Mouse (Mus musculus) cerebellum, adult 11 months (tissue): Measurements from ENCODE around the gene Tenm2.
A peak's percentile ranks its signal among the peaks of the same experiment; 100 is the strongest.

Experiments used
- DNase-seq: peaks from one replicate; pipeline ENCODE4 v3.0.0; 2022

The Tenm2 gene

DNA sequence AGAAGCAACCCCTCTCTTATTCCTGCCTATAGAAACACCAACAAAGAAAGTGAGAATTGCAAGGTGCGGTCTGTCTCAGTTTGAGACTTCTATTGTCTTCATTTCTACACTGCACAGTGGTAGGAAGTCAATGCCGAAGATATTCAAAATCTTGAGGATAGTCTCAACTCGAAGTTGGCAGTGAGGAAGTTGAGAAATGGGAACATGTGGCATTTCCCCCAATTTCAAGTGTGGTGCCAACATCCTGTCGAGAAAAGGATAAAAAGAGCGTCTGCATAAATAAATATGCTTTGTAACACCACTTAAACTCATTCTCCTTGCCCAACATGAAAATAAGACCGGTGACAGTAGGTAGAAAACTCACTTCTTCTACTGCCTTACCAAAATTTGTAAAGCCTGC lies 898.7 kb downstream of the Tenm2 start:
- no peak for DNase-seq

DNA sequence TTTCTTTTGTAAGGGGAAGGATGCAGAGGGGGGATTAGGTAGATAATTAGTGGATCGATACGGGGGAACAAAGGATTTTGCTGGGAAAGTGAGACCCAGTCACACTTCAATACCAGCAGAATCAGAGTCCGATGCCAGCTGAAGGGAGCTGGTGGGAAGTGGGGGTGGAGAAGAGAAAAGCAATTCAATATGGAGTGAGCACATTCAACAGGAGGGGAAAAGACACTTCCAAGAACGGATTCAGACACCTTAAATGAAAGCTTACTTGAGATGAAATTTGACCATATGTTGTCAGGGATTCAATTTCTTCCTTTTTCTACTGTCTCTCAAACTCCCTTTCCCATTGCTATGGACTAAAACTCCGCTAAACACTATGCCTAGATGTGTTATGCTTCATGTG lies 900.6 kb downstream of the Tenm2 start:
- no peak for DNase-seq

DNA sequence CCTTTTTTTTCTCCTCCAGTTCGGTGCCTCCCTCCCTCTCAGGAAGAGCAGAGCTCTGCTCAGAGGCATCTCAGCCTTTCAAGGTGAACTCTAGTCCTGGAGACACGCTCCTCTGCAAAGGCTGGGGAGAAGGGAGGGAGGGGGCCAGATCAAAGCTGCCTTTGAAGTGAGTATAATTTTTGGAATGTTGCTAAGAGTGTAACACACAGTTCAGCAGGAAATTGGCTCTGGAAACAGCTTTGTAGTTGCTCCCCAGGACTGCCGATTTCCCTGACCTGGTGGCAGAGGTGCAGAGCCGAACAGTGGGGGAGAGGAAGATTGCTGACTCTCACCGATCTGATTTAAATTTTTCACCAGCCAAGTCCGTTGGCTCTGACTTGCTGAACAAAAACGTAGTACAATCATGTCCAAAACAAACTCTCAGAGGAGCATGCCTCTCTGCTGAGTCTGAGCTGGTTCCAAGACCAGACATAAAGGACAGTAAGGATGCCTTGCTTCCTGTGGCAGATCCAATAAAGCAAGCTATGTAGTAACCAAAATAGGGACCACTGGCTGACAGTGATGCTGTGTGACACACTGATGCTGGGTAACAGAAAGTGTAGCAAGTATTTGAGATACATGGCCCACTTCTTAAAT lies 901.5 kb downstream of the Tenm2 start:
- DNase-seq, result no peak

DNA sequence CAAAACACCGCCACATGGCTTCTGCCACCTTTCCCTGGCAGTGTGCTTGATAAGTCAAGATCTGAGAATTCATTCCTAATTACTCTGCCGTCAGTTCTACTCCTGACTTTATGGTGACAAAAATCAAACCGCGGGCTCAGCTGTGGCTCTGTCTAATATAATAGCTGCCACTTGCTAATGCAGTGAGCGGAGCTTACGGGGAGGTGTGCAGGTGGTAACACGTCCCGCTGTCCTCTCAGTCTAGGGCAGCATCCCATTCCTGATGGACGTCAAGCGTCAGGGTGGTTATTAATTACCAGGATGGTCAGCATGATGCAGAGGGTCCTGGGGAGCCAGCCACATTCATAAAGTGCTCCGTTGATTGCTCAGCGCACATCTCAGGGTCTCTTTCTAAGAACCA lies 903.5 kb downstream of the Tenm2 start:
- DNase-seq, result no peak

DNA sequence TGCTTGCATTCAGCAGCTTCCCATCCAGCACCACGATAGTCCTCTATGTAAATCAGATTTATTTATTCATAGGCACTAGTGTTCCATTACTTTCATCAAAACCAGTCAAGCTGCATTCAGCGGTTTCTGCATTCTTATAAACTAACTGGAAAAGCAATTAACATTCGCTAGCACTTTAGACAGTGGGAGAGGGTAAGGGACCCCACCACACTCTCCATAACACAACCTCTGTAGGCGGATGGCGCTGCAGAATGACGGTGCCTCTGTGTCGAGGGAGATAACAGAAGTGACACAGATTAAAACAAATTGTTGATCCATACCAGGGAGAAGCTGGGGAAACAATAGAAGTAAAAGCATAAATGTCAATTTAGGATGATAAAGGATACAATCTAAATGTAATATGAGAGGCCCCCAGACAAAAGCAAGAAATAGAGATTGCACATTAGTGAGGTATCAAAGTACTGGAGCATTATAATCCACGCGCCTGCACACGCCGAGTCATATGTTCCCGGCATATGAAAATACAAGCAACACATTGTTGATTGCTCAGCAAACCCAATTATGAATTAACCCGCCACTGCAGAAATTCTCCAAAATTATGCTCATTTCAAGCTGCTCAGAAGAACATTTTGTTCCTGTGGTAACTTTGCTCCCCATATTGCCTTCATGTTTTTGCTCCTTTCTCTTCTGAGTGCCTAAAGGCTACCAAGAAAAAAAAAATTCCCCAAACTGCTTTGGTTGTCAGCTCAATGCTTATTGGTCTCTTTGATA lies 904.2 kb downstream of the Tenm2 start:
- DNase-seq, result no peak

DNA sequence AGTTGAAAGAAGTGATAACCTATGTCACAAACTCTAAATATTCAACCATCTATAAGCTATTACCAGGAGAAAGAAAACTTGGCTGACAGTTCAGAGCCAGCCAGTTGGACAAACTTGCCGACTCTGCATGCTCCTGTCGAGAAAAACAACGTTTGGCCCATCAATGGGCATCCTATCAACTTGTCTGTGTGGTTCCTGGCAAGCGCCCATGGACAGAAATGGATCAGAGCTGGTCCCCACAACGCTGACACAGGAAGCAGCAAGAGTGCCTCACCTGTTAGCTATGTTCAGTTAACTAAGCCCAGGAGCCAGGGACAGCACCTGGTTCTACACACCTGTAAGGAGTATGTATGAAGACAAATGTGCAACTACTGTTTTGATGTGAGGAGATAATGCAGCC lies 908.5 kb downstream of the Tenm2 start:
- DNase-seq, result peak; percentile 57

DNA sequence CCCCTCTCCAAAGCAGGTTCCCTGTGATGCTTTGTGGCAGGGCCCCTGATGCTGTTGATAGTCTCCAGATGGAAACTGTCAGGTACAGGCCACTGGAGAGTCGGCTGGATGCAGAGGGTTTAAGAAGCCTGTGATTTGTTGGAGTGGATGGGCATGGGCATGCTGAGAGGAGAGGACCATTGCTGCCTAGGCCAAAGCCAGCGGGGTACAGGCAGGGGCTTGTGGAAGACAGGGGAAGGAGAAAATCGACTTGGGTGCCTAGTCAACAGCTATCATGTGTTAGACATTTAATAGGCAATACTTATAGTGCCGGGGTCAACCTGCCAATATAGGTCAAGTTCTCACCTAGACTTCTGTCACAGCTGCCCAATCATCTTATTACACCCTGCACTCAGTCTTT lies 926.4 kb downstream of the Tenm2 start:
- DNase-seq, result no peak

DNA sequence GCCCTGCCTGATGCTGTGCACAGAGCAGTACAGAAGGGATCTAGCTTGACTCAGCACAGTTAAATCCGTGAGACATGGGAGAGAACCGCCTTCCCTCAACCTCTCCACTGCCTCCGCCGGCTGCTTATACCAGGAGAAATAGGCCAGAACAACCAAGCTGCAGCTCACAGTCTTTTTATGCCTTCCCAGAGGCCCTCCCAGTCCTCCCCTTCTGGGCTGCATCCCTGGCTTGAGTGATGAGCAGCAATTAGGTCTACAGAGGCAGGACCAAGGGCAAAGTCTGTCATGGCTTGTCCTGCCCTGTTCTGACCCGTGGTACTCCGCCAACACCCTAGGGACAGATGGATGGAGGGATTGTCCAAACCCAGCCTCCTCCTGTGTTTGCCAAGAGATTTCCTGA lies 928.5 kb downstream of the Tenm2 start:
- no peak for DNase-seq

DNA sequence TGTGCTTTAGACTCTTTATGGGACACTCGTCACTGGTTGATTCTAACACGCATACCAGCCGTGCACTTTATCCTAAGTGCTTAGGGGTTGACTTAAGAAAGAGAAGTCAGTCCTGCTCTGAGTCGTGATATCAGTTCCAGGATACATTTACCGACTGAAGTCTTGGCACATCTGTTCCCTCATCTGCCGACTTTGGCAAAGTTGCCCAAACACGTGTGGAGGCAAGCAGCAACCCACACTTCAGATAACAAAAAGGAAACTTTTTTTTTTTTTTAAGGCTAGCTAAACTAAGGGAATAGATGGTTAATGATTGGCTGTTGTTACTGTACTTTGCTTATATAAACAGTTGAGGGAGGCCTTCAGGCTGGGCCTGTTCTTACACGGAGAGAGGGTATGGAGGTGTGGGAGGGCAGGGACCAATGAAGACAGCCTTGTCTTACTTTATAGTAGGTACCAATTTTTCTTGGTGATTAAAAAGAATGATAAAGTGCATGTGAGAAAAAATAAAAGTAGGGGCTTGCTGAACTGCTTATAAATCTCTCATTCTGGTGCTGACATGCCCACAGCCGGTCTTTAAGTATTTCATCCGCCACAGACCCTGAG lies 930.3 kb downstream of the Tenm2 start:
- DNase-seq, result no peak

DNA sequence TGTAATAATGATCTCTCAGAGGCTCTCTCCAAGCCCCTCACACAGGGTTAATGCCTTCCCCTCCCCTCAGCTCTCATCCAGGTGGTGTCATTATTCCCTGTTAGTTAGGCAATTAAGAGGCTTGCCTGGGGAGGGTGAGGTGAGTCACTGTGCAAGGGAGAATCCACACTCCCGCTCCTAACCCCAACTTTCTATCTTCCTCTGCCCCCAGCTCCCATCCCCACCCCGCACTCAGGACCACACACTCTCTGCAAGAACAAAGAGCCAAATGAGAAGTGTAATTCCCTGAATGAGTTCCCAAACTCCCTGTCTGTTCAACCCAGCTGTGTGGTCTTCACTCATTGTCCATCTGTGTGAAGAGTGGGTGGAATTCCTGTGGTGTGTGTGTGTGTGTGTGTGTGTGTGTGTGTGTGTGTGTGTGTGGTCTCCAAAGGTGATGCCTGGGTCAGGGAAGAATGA lies 932.8 kb downstream of the Tenm2 start:
- DNase-seq, result no peak

DNA sequence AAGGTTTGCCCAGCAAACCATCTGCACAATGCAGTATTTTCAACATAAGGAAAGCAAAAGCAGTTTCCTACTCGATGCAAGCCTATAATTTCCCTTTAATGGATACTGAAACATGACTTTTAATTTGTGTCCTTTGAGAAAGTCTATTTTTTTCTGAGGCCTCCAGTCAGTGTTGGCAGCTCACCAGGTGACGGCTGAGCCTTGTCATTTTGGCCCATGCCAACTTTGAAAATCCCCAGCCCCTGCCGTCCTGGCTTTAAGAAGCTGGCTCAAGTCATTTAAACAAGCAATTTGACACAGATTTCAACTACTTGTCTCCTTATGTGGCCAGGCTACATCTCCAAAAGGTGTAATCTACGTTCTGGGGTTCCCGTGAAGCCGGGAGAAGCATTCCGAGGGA lies 933.7 kb downstream of the Tenm2 start:
- no peak for DNase-seq

DNA sequence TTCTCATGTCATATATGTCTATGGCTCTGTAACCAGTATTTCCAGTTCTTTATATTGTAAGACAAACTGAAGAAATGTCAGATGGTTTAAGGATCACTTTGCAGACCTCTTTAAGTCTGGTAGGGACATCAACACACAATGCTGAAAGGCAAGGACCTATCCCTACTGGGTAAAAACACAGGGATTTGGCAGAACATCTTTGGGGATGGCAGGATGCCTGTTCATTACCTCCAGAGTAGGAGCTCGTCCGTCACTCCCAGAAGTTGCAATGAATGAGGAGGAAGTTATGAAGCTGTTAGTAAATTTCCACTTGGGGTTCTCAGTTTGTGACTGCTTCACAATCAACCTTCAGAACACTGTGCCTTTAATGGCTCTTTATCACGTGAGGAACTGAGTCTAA lies 939.2 kb downstream of the Tenm2 start:
- DNase-seq, result no peak

DNA sequence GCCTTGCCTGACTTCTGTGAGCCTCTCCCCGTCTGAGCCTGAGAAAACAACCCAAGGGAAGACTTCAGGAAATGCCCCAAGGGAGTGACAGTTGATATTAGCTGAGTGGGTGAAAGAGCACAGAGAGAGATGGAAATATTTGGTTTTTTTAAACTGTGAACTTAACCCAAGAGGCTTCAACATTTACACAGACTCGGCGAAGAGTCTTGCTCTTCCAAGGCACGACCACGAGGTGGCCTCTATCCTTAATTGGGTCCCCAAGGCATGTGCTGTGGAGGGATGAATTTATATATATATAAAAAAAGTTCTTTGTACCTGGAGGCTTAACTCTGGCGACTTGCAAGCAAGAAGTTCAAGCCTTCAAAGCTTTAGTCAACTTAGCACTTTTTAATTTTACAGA lies 943.6 kb downstream of the Tenm2 start:
- no peak for DNase-seq

DNA sequence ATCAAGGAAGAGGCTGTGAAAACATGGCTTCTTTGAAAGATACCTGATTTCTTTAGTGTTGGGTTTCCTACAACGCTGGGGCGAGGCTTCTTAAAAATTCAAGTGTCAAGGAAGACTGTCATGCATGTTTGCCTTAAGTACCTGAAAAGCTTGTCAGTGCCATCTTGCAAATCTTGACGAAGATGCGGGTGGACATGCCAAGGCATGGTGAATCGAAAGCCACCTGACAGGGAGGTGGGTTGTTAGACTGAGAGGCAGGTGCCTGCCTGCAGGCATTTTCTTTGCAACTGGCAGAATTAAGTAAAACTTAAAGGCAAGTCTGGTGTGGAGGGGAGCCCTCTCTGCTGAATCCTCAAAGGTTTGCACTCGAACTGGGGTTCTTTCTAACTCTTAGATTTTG lies 949.5 kb downstream of the Tenm2 start:
- no peak for DNase-seq

DNA sequence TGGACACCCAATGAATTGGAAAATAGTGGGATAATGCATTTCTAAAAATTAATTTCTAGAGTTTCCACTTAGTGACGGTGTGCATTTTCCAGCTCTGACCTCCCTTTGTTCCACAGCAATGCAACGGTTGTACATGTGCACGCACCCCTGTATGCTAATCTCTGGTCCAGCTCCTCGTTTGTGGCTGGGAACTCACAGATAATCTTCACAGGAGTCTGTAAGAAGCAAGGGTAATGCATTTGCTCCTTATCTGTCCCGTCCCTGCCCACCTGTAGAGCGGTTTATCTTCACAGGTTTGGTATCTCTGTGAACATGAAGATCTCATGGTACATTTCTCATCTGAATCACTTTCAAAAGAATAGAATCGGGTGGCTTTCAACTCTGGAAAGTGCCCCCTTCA lies 955.2 kb downstream of the Tenm2 start:
- no peak for DNase-seq

DNA sequence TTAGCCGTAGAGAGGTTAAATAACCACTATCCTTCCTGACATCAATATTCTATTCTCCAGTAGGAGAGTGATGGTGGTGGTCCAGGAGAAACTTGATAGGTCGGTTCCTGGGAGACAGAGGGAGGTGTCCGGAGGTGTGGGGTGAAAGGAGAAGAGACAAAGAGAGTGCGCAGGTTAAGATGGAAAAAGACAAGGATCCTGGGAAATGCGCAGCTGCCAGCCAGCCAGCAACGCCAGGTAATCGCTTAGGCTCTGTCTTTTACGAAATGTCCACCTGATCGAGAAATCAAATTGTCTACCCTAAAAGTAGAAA lies 957.9 kb downstream of the Tenm2 start:
- DNase-seq, result no peak

DNA sequence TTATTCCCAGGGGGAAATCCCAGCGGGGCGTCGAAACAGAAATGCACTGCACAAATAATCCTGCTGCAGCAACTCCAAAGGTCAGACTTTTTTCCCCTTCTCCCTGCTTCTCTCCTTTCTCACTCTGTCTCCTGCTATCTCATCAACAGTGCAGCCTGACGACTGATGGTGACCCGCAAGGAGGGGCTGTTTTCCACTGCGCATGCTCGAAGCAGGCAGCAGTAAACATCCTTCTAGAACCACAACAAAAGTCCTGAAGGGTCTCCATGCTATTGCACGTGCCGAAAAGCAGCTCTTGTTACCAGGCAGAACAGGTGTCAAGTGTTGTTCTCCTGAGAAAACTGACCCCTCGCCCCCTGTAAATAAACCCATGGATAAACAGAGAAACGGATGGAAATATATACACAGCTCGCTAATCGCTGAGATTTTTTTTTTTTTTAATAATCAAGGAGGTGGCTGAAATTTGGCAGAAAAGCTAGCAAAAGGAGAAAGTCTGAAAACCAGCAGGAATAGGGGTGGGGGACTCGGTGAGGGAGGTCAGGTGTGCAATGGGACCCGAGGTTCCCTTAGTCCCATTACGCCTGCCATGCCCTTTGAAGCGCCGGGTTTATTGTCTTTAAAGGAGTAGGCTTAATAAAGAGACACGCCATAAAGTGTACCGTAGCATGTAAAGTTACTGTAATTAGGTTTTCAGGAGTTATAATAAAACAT lies 958.4 kb downstream of the Tenm2 start:
- no peak for DNase-seq

DNA sequence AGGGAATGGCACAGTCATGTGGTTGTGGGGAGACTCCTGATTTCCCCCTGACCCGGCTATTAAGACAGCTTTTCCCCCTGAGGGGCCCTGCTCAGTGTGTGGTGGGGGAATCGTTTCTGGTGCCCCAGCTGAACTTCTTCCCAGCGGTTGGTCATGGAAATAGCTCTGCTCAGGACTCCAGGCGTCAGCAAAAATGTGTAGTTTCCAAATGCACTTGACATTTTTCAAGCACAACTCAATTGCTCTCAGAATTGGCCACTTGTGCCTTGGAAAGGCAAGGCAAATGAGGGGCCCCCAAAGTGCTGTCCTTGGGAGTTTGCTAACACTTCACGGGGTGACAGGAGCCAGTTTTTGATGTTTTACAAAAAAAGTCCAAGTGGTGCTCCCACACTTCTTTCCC lies 959.7 kb downstream of the Tenm2 start:
- DNase-seq, result no peak

DNA sequence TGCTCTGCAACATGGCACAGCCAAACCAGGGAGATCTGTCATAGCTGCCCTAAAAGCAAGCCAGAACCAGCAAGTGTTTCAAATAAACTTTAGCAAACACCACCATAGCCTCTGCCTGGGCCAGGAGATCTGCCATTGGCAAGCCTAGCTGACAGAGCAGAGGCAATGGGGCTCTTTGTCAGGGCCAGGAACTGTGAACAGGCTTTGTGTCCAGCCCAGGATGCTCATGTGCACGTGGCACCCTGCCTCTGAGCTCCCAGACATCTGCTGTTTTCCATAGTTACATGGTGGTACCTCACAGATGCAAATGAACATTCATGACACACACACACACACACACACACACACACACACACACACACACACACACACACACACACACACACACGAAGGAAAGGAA lies 963.6 kb downstream of the Tenm2 start:
- DNase-seq, result no peak

DNA sequence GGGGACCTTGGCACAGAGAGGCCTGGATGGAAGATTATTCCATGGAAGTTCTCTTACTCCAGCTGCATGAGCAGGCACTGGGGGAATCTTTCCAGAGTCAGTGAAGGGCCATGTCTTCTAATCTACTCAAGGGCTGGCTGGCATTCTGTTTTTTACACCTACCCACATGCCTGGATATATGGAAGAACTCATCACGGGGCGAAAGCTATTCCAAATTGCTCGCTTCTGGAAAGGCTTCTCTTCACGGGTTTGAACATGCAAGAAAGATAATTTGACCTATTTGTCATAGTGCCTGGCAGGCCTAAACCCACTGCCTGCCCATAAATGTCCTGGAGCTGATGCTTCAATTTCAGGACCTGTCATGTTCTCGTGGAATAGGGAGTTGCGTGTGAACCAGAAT lies 965.8 kb downstream of the Tenm2 start:
- DNase-seq, result no peak

DNA sequence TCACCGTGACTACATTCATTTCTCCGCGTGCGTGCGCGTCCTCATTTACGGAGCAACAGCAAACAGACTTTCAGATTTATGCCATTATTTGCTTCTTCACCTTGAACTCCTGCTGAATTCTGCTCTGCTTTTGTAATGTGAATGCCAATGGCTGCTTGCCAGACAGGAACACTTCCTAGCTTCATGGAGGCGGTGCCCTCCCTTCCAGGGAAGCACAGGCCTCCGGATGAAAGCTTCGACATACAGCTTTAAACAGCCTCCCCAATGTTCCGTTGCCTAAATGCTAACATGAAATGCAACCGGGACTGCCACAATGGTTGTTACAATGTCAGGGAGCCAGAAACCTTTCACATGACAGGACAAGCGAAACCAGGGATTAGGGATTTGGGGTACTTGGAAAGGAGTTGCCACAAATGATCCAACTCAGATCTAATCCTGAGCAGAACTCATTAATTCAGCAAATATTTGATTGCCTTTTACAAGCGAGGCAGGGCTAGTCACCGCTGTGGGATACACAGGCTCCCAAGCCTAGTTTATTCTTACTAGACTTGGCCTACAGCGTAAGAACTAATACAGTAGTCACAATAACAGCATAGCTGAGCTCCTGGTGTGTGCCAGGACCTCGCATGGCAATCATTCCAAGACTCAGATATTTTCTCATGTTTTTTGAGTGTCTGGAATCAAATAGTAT lies 970.8 kb downstream of the Tenm2 start:
- peak; percentile 8 for DNase-seq

DNA sequence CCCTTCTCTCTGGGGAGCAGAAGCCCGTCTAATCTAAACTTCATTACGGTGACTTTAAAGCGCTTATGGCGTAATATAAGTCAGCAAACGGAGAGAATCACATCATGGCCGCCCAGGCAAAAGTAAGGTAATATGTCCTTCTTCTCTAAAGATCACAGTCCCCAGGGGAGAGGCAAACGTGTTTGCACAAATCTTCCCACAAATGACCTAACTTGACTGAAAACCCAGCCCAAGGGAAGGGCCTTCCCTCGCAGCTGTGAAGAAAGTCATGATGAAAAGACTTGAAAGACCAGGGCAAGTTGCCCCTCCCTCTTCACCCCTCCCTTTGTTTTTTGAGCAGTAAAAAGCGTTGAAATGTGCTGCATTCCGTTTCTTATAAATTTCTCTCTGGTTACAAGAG lies 971.9 kb downstream of the Tenm2 start:
- no peak for DNase-seq

DNA sequence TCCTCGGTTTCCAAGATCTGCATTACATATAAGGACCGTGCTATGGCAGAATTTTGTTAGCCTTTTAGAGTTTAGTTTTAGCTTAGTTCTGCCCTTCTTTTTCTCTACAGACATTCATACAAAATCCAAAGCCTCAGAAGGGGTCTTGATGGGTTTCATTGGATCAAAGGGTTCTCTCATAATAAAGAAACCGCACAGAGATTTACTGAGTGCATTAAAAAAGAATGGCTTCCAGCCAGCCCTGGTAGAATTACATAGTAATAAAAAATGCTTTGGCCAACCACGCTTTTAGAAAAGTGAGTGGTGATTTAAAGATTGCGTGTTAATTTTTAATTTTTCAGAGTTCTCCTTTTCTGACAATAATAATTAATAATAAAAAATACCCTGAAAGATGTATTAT lies 978.6 kb downstream of the Tenm2 start:
- no peak for DNase-seq
